Mouse (Mus musculus) G1E (cell line): ENCODE measurements around the gene Pcbp4.

Experiments used
- CTCF ChIP-seq: IDR thresholded peaks from 2 replicates; pipeline ENCODE4 v1.5.1; 2012; ENCODE audit warnings: low read depth, low read length, inconsistent platforms, mixed read lengths
- GATA1 ChIP-seq: IDR thresholded peaks from 2 replicates; pipeline ENCODE4 v1.6.1; 2012; ENCODE audit warnings: borderline replicate concordance, low read length, inconsistent platforms, mixed read lengths

DNA sequence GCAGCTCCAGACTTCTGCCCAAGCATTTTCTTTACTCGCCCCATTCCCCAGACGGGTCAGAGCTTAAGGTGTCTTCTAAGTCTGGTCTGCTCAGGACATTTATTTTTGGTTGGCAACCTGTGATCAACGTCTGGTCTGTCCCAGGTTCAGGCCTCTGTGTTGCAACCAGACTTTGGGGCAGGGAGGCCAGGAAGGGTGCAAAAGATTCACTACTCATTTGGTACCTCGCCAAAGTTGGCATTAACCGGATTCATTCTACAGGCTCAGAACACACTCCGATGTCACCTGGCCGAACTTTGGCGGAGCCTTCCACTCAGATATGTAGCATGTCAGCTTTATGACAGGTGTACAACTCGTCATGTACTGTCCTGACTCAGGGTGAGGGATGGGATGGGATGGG is 5.1 kb upstream of the Pcbp4 start:
- TF ChIP-seq CTCF (no peak), GATA1 (no peak)
